Mouse (Mus musculus) Patski (cell line): Measurements from ENCODE around the gene Prps2. TPM values are rescaled to one million over a fixed set of nuclear protein-coding genes. Genes with fewer than 3 reads are reported as not detected.
"Not testable (repeated sequence)": the region's sequence is repeated elsewhere in the genome, so short reads cannot be mapped to it uniquely, and the experiment has no call there.

ENCODE experiments used
- ATAC-seq: fragments of 100-300 bp; one replicate; pipeline ENCODE4 v1.8.0; 2021
- CTCF ChIA-PET: fragments of 350-600 bp; sonication (Branson Sonifier 250); formaldehyde crosslinking; loops from one replicate; lab custom pipeline; 2022; ENCODE audit warnings: inconsistent platforms; lab: Charles Lee
- POLR2A ChIA-PET: fragments of 350-600 bp; sonication (Branson Sonifier 250); formaldehyde crosslinking; loops from one replicate; lab custom pipeline; 2022; ENCODE audit warnings: antibody characterized with exemption, inconsistent platforms; lab: Charles Lee
- DNase-seq: peaks from one replicate; pipeline ENCODE4 v3.0.0-alpha.2; 2011; ENCODE audit warnings: low read depth, low spot score
- H3K27me3 ChIP-seq: fragments of 371-371 bp; one replicate; pipeline ENCODE4 v1.5.1; 2021
- CTCF ChIP-seq: fragments of 100-300 bp; IDR thresholded peaks from one replicate; pipeline ENCODE4 v1.5.1; 2021
- in situ Hi-C: fragments of 300-500 bp; cut with MboI; formaldehyde crosslinking; loops from 3 replicates; pipeline ENCODE4 v1.11.1; 2018; ENCODE audit warnings: low pct_unique_long_range_greater_than_20kb, mixed read lengths
- polyA plus RNA-seq: library from polyadenylated mRNA; unstranded; gene quantifications from one replicate; pipeline ENCODE4 v1.2.3, GENCODE M21; 2021

Gene Prps2
- polyA plus RNA-seq, 1 experiment from 2014 or later: 52.3 TPM

GRCm38 (mm10) chrX:167328519-167328918 lies 54.0 kb downstream of the Prps2 start:
- POLR2A ChIA-PET: no interaction called here
- DNase-seq: no peak
- in situ Hi-C loops: no loop called here

GRCm38 (mm10) chrX:167323742-167324141 lies 58.8 kb downstream of the Prps2 start:
- ChIA-PET CTCF (no interaction called here), POLR2A (no interaction called here)
- peaks cover 10% of the 10 kb centered on the region for H3K27me3 ChIP-seq
- in situ Hi-C loops: no loop called here
- no peak for TF ChIP-seq CTCF
- ATAC-seq: no peak
- DNase-seq: no peak

More at GRCm38 (mm10) chrX:167328519-167328918, 54.0 kb downstream of the Prps2 start:
- no peak for ATAC-seq
- peaks cover 8% of the 10 kb centered on the region for H3K27me3 ChIP-seq
- CTCF ChIA-PET: no interaction called here
- TF ChIP-seq CTCF: no peak

GRCm38 (mm10) chrX:167321233-167321806 lies 61.2 kb downstream of the Prps2 start:
- no peak for TF ChIP-seq CTCF
- ATAC-seq: no peak
- peaks cover 6% of the 10 kb centered on the region for H3K27me3 ChIP-seq
- POLR2A ChIA-PET: interaction anchor here (0.6 kb wide), 1 partner anchor 532 kb away, joined by 3 read pairs; no protein-coding TSS in a partner anchor
- in situ Hi-C loops: no loop called here
- DNase-seq: no peak
- CTCF ChIA-PET: interaction anchor here (0.9 kb wide), 1 partner anchor 15 kb away, joined by 3 read pairs; no protein-coding TSS in a partner anchor

GRCm38 (mm10) chrX:167318819-167319396 lies 63.6 kb downstream of the Prps2 start:
- ATAC-seq (no peak), DNase-seq (no peak)
- ChIA-PET CTCF (no interaction called here), POLR2A (no interaction called here)
- H3K27me3 ChIP-seq: peaks cover 6% of the 10 kb centered on the region
- in situ Hi-C loops: no loop called here
- no peak for TF ChIP-seq CTCF

- in situ Hi-C loops: no loop called here
- TF ChIP-seq CTCF: no peak
- CTCF ChIA-PET: no interaction called here
- no peak for DNase-seq
- POLR2A ChIA-PET: no interaction called here
- no peak for ATAC-seq
- peaks cover 6% of the 10 kb centered on the region for H3K27me3 ChIP-seq
Measured at GRCm38 (mm10) chrX:167315766-167316165, 66.8 kb downstream of the Prps2 start.

GRCm38 (mm10) chrX:167315093-167315726 lies 67.3 kb downstream of the Prps2 start:
- TF ChIP-seq CTCF: no peak
- in situ Hi-C loops: no loop called here
- peaks cover 6% of the 10 kb centered on the region for H3K27me3 ChIP-seq
- ChIA-PET CTCF (no interaction called here), POLR2A (no interaction called here)
- ATAC-seq (no peak), DNase-seq (no peak)

GRCm38 (mm10) chrX:167302061-167302460 lies 80.5 kb downstream of the Prps2 start:
- in situ Hi-C loops, DNase-seq, CTCF ChIA-PET, POLR2A ChIA-PET, ATAC-seq, H3K27me3 ChIP-seq: not testable (repeated sequence)

Other genes starting within 250 kb of the Prps2 start
- gene Tmsb4x, start 173.4 kb downstream of the Prps2 start, polyA plus RNA-seq: 1,635 TPM
- gene Tlr8, start 118.4 kb downstream of the Prps2 start, polyA plus RNA-seq: not detected
- not detected for gene Tlr7, start 52.2 kb downstream of the Prps2 start, polyA plus RNA-seq